Mouse (Mus musculus) heart, postnatal 0 days (tissue): ENCODE data around the gene Cops7b.

Experiments
- CTCF ChIP-seq: IDR thresholded peaks from 2 replicates; pipeline ENCODE4 v1.5.1; 2016; ENCODE audit warnings: antibody characterized with exemption, control low read depth, low read depth
- EP300 ChIP-seq: IDR thresholded peaks from 2 replicates; pipeline ENCODE4 v1.6.1; 2016; ENCODE audit warnings: antibody characterized with exemption, low read depth

GRCm38 (mm10) chr1:86630527-86630926, 47.8 kb downstream of the Cops7b start:
- no peak for TF ChIP-seq CTCF
- TF ChIP-seq EP300, result no peak
